Mouse (Mus musculus): ENCODE measurements at regions not wholly inside any gene's neighbourhood (a gene's known extent, or its start where the extent isn't known, plus 50 kb on each side); places are given as distances from the start of the nearest gene placed in this dataset.

GRCm38 (mm10) chr4:4944498-4944897 is 151.3 kb upstream of the Impad1 start:
- intact Hi-C loops (cut with DNase I), result no loop called here
- DNase-seq (ENCODE audit: low spot score in 2 of 2), result no peak

- intact Hi-C loops (cut with DNase I), result no loop called here
Observed at GRCm38 (mm10) chr4:4925741-4926140, 132.6 kb upstream of the Impad1 start.

GRCm38 (mm10) chr4:4920256-4920655 is 127.1 kb upstream of the Impad1 start:
- no peak for DNase-seq (ENCODE audit: low spot score in 2 of 2)
- intact Hi-C loops (cut with DNase I), result no loop called here

More at GRCm38 (mm10) chr4:4925741-4926140, 132.6 kb upstream of the Impad1 start:
- no peak for DNase-seq (ENCODE audit: low spot score in 2 of 2)

DNA sequence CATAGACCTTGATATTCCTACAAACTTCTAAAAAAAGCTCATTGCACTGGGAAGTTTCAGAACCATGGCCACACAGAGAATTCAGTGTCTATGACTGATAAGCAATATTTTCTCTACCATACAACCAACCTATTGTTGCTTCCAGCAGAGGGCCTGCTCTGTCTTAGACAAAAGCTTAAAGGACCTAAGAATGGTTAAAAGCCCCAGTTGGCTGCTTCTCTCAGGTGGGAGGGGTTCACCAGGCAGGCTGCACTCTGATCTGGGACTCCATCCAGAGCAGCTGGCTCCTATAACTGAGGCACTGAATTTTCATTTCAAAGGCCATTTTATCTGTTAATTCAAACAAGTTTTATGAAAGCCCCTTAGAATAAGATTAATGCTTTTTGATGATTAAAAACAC is 82.1 kb upstream of the Impad1 start:
- intact Hi-C loops (cut with DNase I), result no loop called here
- DNase-seq (ENCODE audit: low spot score in 2 of 2), result no peak

DNA sequence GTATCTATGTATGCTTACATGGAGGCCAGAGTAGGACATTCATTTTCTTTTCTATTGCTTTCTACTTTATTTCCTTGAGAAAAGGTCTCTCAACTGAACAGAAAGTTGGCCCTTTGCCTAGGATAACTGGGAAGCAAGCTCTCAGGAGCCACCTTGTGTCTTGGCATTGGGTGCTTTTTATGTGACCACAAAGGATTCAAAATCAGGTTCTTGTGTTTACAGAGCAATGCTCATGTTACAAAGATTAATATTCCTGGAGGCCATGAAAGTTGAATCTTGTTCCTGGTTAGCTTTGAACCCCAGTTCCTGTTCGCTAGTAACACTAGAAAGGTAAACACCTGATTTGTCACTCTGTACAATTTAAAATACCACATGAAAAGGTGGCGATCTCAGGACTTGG is 65.2 kb upstream of the Impad1 start:
- DNase-seq (ENCODE audit: low spot score in 2 of 2), result no peak
- intact Hi-C loops (cut with DNase I), result no loop called here
